Mouse (Mus musculus): ENCODE measurements around the gene Nlrc5. TPM values are rescaled to one million over a fixed set of nuclear protein-coding genes. Genes with fewer than 3 reads are reported as not detected.

The Nlrc5 gene
- polyA plus RNA-seq, 1 experiment: 0.16 TPM

- TF ChIP-seq MYOD1 (IDR thresholded peaks at IDR 0.05; ENCODE audit: control insufficient read depth, insufficient read length, low read depth): no peak
- no peak for TF ChIP-seq USF1 (IDR thresholded peaks at IDR 0.05; ENCODE audit: low read depth)
- no peak for TF ChIP-seq CEBPB (IDR thresholded peaks at IDR 0.05; ENCODE audit: low read depth)
- no peak for TF ChIP-seq CTCF (IDR thresholded peaks at IDR 0.05; ENCODE audit: control insufficient read depth, insufficient read depth, insufficient read length)
- TF ChIP-seq MYOG (IDR thresholded peaks at IDR 0.05; ENCODE audit: control insufficient read depth, extremely low read depth, insufficient read length): no peak
- no peak for TF ChIP-seq FOSL1 (IDR thresholded peaks at IDR 0.05; ENCODE audit: insufficient read depth, low read length, poor library complexity, severe bottlenecking)
- TF ChIP-seq MAX (IDR thresholded peaks at IDR 0.05): no peak
Observed at GRCm38 (mm10) chr8:94436112-94436572, 2.0 kb downstream of the Nlrc5 start.

GRCm38 (mm10) chr8:94436900-94437299 lies 2.7 kb downstream of the Nlrc5 start:
- Histone ChIP-seq H3K36me3 (ENCODE audit: control insufficient read depth, insufficient read depth) (no peaks in the 10 kb centered on the region), H3K79me2 (ENCODE audit: control insufficient read depth, insufficient read depth) (no peaks in the 10 kb centered on the region), H3K79me3 (ENCODE audit: low read depth) (no peaks in the 10 kb centered on the region), H3ac (ENCODE audit: control insufficient read depth, insufficient read length, low read depth) (no peak overlapping the region), H3K27me3 (ENCODE audit: control insufficient read depth, insufficient read depth, insufficient read length) (peaks cover 20% of the 10 kb centered on the region), H3K4me3 (ENCODE audit: insufficient read depth, poor library complexity, severe bottlenecking) (no peak overlapping the region)
- no peak for TF ChIP-seq FOSL1 (IDR thresholded peaks at IDR 0.05; ENCODE audit: insufficient read depth, low read length, poor library complexity, severe bottlenecking)
- TF ChIP-seq MAX (IDR thresholded peaks at IDR 0.05): no peak
- no peak for TF ChIP-seq CTCF (IDR thresholded peaks at IDR 0.05; ENCODE audit: control insufficient read depth, insufficient read depth, insufficient read length)
- no peak for TF ChIP-seq CEBPB (IDR thresholded peaks at IDR 0.05; ENCODE audit: low read depth)
- TF ChIP-seq MYOD1 (IDR thresholded peaks at IDR 0.05; ENCODE audit: control insufficient read depth, insufficient read length, low read depth): no peak
- TF ChIP-seq MYOG (IDR thresholded peaks at IDR 0.05; ENCODE audit: control insufficient read depth, extremely low read depth, insufficient read length): no peak
- no peak for TF ChIP-seq USF1 (IDR thresholded peaks at IDR 0.05; ENCODE audit: low read depth)

More at GRCm38 (mm10) chr8:94436112-94436572, 2.0 kb downstream of the Nlrc5 start:
- Histone ChIP-seq H3K79me2 (ENCODE audit: control insufficient read depth, insufficient read depth) (no peaks in the 10 kb centered on the region), H3K4me3 (ENCODE audit: insufficient read depth, poor library complexity, severe bottlenecking) (no peak overlapping the region), H3K27me3 (ENCODE audit: control insufficient read depth, insufficient read depth, insufficient read length) (peaks cover 20% of the 10 kb centered on the region), H3ac (ENCODE audit: control insufficient read depth, insufficient read length, low read depth) (no peak overlapping the region), H3K79me3 (ENCODE audit: low read depth) (no peaks in the 10 kb centered on the region), H3K36me3 (ENCODE audit: control insufficient read depth, insufficient read depth) (no peaks in the 10 kb centered on the region)

- no peaks in the 10 kb centered on the region for H3K79me2 ChIP-seq (ENCODE audit: control insufficient read depth, insufficient read depth)
- no peak for TF ChIP-seq MYOG (IDR thresholded peaks at IDR 0.05; ENCODE audit: control insufficient read depth, extremely low read depth, insufficient read length)
- TF ChIP-seq CEBPB (IDR thresholded peaks at IDR 0.05; ENCODE audit: low read depth): no peak
- no peak for TF ChIP-seq USF1 (IDR thresholded peaks at IDR 0.05; ENCODE audit: low read depth)
- TF ChIP-seq FOSL1 (IDR thresholded peaks at IDR 0.05; ENCODE audit: insufficient read depth, low read length, poor library complexity, severe bottlenecking): no peak
- TF ChIP-seq MAX (IDR thresholded peaks at IDR 0.05): no peak
- no peak for TF ChIP-seq MYOD1 (IDR thresholded peaks at IDR 0.05; ENCODE audit: control insufficient read depth, insufficient read length, low read depth)
- TF ChIP-seq CTCF (IDR thresholded peaks at IDR 0.05; ENCODE audit: control insufficient read depth, insufficient read depth, insufficient read length): no peak
- H3K79me3 ChIP-seq (ENCODE audit: low read depth): no peaks in the 10 kb centered on the region
- H3K4me3 ChIP-seq (ENCODE audit: insufficient read depth, poor library complexity, severe bottlenecking): no peak overlapping the region
- H3ac ChIP-seq (ENCODE audit: control insufficient read depth, insufficient read length, low read depth): no peak overlapping the region
- H3K36me3 ChIP-seq (ENCODE audit: control insufficient read depth, insufficient read depth): no peaks in the 10 kb centered on the region
- peaks cover 13% of the 10 kb centered on the region for H3K27me3 ChIP-seq (ENCODE audit: control insufficient read depth, insufficient read depth, insufficient read length)
Observed at GRCm38 (mm10) chr8:94438659-94439058, 4.5 kb downstream of the Nlrc5 start.

- Histone ChIP-seq H3K36me3 (ENCODE audit: control insufficient read depth, insufficient read depth) (no peaks in the 10 kb centered on the region), H3K27me3 (ENCODE audit: control insufficient read depth, insufficient read depth, insufficient read length) (peaks cover 11% of the 10 kb centered on the region), H3K79me3 (ENCODE audit: low read depth) (no peaks in the 10 kb centered on the region), H3K4me3 (ENCODE audit: insufficient read depth, poor library complexity, severe bottlenecking) (no peak overlapping the region), H3K79me2 (ENCODE audit: control insufficient read depth, insufficient read depth) (no peaks in the 10 kb centered on the region), H3ac (ENCODE audit: control insufficient read depth, insufficient read length, low read depth) (no peak overlapping the region)
- no peak for TF ChIP-seq MYOG (IDR thresholded peaks at IDR 0.05; ENCODE audit: control insufficient read depth, extremely low read depth, insufficient read length)
- TF ChIP-seq MYOD1 (IDR thresholded peaks at IDR 0.05; ENCODE audit: control insufficient read depth, insufficient read length, low read depth): no peak
- TF ChIP-seq USF1 (IDR thresholded peaks at IDR 0.05; ENCODE audit: low read depth): no peak
- no peak for TF ChIP-seq FOSL1 (IDR thresholded peaks at IDR 0.05; ENCODE audit: insufficient read depth, low read length, poor library complexity, severe bottlenecking)
- TF ChIP-seq MAX (IDR thresholded peaks at IDR 0.05): no peak
- no peak for TF ChIP-seq CTCF (IDR thresholded peaks at IDR 0.05; ENCODE audit: control insufficient read depth, insufficient read depth, insufficient read length)
- no peak for TF ChIP-seq CEBPB (IDR thresholded peaks at IDR 0.05; ENCODE audit: low read depth)
Observed at GRCm38 (mm10) chr8:94439691-94440090, 5.5 kb downstream of the Nlrc5 start.

GRCm38 (mm10) chr8:94440389-94440788 lies 6.2 kb downstream of the Nlrc5 start:
- H3K79me3 ChIP-seq (ENCODE audit: low read depth): no peaks in the 10 kb centered on the region
- no peaks in the 10 kb centered on the region for H3K36me3 ChIP-seq (ENCODE audit: control insufficient read depth, insufficient read depth)
- TF ChIP-seq MYOD1 (IDR thresholded peaks at IDR 0.05; ENCODE audit: control insufficient read depth, insufficient read length, low read depth): no peak
- no peak for TF ChIP-seq FOSL1 (IDR thresholded peaks at IDR 0.05; ENCODE audit: insufficient read depth, low read length, poor library complexity, severe bottlenecking)
- no peak for TF ChIP-seq MYOG (IDR thresholded peaks at IDR 0.05; ENCODE audit: control insufficient read depth, extremely low read depth, insufficient read length)
- no peak for TF ChIP-seq CEBPB (IDR thresholded peaks at IDR 0.05; ENCODE audit: low read depth)
- no peak for TF ChIP-seq MAX (IDR thresholded peaks at IDR 0.05)
- no peak for TF ChIP-seq USF1 (IDR thresholded peaks at IDR 0.05; ENCODE audit: low read depth)
- TF ChIP-seq CTCF (IDR thresholded peaks at IDR 0.05; ENCODE audit: control insufficient read depth, insufficient read depth, insufficient read length): no peak
- H3K27me3 ChIP-seq (ENCODE audit: control insufficient read depth, insufficient read depth, insufficient read length): peaks cover 18% of the 10 kb centered on the region
- no peak overlapping the region for H3K4me3 ChIP-seq (ENCODE audit: insufficient read depth, poor library complexity, severe bottlenecking)
- H3ac ChIP-seq (ENCODE audit: control insufficient read depth, insufficient read length, low read depth): no peak overlapping the region
- no peaks in the 10 kb centered on the region for H3K79me2 ChIP-seq (ENCODE audit: control insufficient read depth, insufficient read depth)
